Mouse (Mus musculus): ENCODE data around the gene Zg16. TPM values are rescaled to one million over a fixed set of nuclear protein-coding genes. Genes with fewer than 3 reads are reported as not detected.

Gene Zg16
- total RNA-seq, 2 experiments from 2014 or later: not detected

DNA sequence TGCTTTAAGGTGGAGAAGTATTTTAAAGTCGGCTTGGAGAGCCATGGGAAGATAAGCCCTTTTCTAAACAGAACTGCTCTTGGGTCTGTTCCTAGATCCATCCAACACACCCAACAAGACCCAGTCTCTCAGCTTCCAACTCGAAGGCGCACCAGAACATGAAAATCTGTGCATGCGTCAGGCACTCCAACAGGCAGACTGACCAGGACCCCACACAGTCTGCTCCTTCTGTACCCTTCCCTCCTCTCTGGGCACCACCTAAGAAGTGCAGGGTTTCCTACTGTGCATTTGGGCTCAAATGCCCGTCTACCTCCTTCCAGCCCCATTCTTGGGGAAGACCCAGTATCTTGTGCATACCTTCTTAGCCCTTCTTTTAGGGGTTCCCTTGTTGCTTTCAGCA lies 66.6 kb downstream of the Zg16 start:
- no peak for DNase-seq

DNA sequence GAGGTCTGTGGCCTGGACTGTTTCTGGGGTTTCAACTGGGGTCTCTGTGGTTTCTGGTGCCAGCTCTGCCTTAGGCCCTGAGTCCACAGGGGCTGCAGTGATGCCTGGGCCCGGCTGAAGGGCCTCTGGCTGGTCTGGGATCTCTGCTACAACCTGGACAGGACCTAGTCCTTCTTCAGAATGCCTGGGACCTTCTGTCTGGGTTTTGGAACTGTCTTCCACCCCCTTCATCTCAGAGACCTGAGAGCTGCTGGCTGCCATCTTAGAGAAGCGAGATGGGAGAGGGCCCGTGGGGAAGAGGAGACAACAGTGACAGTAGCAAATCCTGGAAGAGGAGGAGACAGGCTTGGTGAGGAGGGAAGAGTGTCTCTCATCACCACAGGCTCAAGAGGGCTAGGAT lies 67.1 kb downstream of the Zg16 start:
- no peak for DNase-seq

DNA sequence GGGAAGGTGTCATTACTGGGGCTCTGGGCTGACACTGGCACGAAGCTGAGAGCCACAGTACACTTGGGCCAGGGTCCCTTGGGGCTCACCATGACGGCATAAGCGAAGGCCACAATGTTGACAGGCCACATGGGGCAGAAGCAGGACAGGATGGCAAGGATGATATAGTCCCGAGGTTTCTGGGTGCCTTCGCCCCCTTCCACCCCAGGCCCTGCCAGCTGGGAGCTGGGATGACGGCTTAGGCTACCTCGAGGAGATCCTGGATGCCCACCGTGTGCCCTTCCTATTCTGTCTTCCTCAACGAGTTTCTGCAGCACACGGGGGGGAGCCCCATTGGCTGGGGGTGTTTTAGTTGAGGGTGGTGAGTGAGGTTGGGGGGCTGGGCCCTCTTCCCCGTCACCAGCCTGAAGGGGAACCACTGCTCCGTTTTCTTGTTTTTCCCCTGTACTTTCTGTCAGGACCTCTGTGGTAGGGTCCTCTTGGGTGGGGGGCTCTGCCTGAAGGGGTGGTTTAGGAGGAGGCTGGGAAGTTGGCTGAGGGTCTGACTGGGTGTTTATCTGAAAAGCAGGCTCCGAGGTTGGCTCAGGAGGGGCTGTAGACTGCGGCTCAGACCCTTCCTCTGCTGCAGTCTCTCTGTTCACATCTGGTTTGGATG lies 67.7 kb downstream of the Zg16 start:
- no peak for DNase-seq

DNA sequence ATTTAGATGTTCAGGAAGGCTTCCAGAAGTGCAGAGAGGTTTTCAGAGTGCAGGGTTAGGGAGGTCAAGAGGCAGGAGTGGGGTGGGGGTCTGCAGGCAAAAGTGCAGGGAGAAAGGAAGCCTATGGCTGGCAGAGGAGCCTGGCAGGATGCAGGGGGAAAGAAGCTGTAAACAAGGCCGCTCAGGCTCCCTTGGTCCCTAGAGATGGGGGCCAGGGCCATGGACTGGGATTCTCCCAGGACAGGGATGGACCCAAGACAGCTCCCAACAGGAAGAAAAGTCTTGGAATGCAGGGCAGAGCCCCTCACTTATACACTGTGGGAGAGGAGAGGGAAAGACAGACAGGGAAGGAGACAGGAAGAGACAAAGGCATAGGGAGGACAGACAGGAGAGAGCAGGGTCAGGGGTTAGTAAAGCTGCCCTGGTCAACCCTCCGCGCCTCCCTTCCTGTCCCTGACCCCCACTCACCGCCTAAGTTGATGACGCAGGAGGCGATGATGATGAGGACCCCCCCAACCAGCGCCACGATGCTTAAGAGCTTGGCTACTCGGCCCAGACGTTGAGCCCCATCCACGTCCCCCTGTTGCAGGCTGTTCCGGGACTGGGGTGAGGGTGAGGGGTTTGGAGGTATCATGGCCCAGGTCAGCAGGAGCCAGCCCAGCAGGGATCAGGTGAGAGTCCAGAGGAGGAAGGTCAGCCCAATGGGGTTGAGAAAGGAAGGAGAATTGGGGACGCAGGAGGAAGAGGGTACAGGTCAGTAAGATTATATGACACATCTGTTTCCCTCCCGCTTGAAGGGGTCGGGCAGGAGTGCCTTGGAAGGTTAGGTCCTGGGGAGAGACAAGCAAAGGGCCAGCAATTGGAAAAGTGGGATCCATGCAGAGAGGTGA lies 68.5 kb downstream of the Zg16 start:
- peak; percentile 14 for DNase-seq

DNA sequence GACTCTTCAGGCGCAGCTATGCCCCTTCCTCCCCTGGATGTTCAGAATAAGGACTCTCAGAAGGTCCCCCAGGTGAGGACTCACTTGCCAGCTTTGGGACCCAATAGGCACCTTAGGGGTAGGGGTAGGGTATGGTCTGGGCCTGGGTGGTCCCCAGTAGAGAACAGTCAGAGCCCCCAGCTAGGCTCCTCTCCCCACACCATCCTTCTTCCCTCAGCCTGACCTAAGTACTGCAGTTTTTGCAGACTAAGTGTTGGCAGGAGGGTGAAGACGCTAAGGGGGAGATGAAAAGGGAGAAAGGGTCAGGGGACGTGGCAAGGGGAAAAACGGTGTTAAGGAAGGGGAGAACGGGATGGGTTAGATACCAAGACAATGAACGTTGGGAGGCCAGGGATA lies 69.2 kb downstream of the Zg16 start:
- DNase-seq: no peak

DNA sequence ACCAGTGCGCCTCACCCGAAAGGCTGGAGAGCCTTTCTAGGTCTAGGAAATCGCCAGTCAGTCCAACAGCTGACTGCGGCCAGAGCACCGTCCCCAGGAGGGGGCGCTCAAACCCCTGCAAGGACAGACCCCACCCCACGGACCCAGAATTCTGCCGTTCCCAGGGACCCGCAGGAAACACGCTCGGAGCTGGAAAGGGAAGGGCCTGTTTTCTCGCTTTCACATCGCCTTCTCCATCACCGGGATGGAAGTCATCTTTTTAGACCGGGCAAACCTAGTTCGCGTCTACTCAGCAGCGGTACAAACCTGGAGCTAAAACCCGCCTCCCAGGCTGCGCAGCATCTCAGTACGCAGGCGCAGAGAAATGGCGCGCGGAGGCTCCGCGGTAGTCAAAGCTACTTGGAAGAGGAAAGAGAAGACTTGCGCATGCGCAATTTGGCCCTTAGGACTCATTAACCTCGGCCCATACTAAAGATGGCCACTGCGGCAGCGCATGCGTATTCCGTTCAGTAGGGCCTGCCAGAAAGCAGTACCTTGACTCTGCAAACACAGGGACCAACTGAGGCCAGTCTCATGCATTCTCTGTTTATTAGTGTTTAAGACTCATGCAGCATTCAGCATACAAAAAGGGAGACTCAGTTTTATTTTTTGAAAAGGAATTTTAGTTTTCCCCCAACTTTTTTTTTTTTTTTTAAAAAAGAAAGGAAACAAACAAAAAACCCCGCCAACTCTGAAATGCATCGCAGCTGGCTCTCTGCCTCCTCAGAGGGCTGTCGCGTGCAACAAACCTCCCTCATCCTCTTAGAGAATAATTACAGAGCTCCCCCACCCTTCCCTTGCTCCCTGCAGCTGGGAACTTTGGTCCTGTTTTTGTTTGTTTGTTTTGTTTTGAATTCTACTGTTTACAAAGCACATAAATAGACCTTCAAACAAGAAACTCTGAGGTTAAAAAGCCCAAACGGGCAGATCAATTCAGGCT lies 69.9 kb downstream of the Zg16 start, which contains the start of gene Pagr1a:
Gene Pagr1a (minus strand): TSS at position 382 of the 979 bp plus-strand sequence.
- peak; percentile 96 for DNase-seq

DNA sequence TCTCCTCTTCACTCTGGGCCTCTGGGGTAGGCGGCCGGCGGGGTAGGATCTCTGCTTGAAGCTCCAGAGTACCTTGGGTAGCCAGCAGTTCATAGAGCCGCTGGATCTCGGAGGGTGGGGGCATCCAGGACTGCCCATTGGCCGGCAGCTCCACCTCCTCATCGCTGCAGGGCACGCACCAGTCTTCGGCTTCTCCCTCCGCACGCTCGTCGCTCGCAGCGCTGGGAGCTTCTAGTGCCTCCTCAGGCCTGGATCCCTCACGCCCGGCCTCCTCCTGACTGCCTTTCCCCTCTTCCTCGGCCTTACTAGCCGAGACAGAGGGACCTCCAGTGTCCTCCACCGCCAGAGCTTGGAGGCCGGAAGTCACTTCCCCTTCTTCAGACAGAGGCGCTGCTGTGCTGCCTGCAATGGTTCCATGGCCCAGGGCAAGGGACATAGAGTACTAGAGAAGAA lies 70.6 kb downstream of the Zg16 start:
- no peak for DNase-seq

DNA sequence TGATC lies 70.8 kb downstream of the Zg16 start, which contains the start of gene Pagr1b:
Gene Pagr1b (minus strand): TSS at position 4 of the 5 bp plus-strand sequence.
- DNase-seq: no peak

DNA sequence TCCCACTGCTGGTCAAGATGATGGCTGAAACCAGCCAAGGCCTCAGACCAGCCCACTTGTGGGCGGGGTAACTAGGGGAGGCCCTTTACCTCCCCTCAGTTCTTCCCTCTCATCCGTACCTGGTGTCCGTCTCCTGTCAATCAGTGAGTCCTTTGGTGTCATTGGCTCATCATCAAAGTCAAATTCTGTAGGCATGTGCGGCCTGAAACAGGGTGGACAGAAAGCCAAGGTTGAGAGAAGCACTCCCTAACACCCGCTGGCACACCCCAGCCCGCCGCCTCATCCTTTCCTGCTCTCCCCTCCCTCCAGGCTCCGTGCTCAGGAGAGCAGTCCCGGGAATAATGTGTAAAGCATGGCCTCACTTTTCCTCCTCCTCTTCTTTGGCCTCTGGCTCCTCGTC lies 71.0 kb downstream of the Zg16 start:
- DNase-seq: no peak

DNA sequence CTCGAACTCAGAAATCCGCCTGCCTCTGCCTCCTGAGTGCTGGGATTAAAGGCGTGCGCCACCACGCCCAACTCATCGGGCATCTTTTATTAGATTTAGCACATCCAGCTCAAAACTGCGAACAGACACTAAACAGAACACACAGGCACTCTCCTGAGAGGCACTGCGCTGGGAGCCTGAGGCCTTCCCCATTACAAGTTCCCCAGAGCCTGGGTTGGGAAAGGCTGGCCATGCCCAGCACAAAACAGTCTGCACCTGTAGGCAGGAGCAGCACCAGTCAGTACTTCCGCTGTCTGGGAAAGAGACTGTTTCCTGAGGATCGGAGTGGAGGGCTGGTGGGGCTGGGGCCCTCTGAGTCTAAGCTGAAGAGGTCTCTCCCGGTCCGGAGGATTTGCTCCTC lies 72.1 kb downstream of the Zg16 start:
- DNase-seq: no peak

DNA sequence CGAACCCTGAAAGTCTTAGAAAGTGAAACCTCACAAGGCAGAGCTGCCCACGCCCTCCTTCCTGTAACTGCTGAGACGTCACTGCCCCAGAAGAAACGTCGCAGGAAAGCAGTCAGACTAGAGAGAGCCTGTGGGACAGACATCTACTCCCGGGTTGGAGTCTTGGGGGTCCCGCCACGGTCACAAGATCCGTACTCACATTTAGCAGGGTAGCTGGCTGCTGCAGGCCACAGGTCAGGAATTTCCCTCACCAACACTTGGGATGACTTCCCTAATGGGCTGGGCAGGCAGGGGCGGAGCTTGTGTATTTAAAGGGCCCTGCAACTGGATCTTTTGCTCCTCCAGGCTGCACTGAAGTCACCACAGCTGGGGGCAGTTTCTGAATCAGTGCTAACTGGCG lies 72.8 kb downstream of the Zg16 start, which contains the start of gene Mvp:
Gene Mvp (minus strand): TSS at position 302 of the 400 bp plus-strand sequence.
- DNase-seq: peak; percentile 58

DNA sequence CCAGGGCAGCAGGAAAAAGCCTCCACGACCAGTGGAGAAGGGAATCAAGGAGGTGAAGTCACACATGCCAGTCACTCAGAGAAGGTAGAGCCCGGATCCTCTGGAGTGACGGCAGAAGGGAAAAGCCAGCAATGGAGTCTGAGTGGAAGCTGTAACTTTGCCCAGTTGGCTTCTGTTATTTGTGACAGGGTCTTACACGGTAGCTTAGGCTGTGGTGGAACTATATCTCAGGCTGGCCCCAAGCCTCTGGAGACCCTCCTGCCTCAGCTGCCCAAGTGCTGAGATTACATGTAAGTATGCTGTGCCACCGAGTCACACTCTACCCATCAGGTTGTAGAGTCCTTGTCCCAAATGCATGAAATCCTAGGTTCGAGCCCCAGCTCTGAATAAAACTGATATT lies 73.7 kb downstream of the Zg16 start:
- DNase-seq: no peak

DNA sequence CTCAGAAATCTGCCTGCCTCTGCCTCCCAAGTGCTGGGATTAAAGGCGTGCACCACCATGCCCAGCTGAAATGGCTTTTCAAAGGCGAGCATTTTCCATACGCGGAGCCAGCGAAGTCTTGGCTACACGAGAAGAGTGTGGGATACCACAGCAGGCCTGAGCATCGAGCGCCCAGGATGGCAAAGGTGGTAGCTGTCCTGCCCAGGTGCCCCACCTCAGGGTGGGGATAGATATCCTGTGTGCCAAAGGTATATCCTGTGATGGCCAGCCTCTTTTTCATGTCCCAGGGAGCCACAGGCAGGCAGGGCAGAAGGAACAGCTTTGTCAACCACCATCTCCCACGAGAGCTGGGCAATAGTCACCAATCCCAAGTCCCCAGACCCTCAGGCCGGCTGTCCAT lies 74.3 kb downstream of the Zg16 start:
- DNase-seq: no peak

DNA sequence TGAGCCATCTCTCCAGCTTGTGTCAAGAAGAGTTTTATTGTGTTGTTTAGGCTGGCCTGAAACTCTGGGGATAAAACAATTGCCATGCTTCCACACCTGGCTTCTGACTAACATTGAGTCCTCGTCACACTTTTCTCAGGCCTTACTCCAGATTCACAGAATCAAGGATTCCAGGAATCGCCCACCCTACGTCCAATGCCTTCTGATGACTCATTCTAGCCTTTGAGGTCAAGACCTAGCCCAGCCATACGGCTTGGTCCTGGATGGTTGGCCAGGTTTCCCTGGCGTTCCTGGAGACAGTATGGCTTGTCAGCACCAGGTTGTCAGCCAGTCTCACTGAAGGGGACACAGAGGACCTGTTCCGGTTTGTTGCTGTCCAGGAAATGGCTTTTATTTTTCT lies 74.8 kb downstream of the Zg16 start:
- DNase-seq: no peak

DNA sequence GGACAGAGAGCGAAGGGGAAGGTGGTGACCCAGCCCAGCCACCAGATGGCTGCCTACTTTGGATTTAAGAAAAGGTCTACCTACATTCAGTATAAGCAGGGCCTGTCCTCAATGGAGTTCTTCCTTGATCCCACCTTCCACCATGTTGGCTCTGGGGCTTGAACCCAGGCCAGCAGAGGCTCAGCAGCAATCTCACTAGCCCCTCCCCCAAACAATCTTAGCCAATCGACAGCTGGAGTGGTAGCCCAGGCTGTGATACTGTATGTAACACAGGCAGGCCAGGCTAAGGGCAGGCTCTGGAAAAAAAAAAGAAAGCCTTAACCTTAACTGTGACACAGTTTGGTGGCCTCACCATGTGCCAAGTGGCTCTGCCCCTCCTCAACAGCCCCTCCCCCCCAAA lies 75.4 kb downstream of the Zg16 start:
- no peak for DNase-seq

DNA sequence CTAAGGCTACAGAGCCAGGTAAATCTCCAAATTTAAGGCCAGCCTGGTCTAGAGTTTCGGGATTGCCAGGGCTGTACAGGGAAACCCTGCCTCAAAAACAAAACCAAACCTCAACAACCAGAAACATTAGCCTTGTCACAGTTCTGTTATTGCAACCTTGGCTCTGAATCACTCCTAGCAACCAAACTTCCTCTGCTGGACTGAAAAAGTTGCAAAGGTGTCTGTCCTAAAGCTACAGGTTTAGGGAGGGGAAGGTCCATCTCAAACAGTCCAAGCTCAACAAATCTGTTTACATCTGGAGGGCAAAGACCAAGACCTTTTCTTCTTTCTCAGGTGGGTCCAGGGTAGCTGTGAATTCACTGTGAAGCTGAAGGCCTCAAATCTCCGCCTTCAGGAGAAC lies 76.1 kb downstream of the Zg16 start:
- DNase-seq: no peak

DNA sequence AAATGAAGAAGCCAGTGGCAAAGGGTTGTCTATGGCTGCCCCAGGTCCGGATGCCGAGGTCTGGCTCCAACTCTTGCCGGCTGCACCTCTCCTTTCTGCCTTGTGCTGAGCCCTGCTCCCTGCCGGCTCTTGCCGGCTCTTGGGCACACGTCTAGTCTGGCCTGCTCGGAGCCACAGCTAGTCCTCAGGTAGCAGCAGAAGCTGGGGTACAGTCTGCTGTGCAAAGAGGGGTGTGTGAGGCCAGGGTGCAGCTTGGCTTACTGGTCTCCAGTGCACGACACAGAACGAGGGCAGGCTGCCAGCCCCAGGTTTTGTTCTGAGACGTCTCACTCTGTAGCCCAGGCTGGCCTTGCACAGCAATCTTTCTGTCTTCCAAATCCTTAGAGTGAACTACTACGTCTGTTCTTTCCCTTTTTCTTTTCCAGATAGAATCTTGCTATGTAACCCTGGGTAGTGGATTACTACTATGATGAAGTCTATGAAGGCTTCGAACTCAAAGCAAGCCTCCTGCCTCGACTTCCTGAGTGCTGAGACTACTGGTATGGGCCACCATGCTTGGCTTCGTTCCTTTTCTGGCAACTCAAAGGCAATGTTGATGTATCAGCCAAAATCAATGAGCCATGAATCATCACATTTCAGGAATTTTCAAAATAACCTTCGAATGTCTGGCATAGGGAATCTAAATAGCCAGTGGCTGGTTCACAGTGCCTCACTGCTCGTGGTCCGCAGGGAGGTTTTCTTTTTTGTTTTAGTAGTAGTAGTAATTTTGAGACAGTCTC lies 77.6 kb downstream of the Zg16 start:
- DNase-seq: no peak

DNA sequence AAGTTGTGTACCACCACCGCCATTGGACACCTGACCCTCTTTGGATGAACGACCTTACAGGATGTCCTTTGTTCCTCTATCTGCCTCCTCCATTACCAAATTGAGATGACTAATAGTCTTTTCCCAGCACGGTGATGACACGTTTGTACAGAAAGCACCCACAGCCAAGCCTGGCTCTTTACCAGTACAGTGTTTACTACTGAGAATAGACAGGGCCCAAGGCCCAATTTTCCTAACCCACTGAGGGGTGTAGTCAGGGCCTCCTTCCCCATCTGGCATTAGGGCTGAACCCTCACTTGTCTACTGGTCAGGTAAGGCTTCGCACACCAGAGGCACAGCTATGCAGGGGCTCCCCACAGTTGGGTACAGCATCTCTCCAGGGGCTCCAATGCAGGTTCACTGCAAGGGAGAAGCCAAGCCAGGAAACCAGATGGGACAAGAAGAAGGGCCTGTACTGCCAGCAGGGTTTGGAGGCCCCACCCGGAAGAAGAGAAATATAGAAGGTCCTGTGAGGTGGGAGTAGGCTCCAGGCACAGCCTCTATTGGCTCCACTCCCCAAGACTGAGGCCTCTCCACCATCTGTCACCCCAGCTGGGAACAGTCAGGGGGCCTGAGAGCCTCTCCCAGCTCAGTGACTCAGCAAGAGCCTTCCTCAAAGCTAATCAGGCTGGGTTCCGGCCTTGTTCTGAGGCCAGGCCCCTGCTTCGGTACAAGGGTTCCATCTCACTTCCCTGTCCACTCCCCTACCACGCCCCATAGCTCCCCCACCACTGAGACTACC lies 78.7 kb downstream of the Zg16 start:
- DNase-seq: peak; percentile 42

DNA sequence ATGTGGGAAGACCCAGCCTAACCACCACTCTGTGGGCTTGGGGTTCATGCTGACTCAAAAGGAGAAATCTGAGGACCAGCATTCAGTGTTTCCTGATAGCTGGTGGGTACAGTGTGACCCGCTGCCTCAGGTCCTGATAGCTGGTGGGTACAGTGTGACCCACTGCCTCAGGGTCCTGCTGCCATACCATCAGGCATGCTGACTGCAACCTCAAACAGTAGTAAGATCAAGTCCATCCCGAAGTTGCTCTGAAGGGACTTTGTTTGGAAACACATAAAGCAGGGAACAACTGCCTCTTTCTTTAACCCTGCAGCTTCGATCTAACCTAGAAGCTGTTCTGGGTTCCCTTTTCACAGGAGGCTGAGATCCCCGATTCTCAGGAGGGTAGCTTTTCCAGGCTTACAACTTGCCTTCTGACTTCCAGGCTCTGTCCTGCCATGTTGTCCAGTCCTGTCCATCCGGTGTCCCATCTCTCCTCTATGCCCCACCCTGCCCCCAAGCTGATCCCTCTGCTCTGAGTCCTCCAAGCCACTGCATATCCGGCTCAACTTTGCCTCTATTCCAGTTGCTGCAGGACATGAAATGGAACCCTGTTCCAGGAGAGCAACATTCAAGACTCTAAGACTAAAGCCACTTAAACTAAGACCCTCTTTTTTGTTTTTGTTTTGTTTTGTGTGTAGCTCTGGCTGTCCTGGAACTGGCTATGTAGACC lies 79.7 kb downstream of the Zg16 start:
- DNase-seq: no peak

DNA sequence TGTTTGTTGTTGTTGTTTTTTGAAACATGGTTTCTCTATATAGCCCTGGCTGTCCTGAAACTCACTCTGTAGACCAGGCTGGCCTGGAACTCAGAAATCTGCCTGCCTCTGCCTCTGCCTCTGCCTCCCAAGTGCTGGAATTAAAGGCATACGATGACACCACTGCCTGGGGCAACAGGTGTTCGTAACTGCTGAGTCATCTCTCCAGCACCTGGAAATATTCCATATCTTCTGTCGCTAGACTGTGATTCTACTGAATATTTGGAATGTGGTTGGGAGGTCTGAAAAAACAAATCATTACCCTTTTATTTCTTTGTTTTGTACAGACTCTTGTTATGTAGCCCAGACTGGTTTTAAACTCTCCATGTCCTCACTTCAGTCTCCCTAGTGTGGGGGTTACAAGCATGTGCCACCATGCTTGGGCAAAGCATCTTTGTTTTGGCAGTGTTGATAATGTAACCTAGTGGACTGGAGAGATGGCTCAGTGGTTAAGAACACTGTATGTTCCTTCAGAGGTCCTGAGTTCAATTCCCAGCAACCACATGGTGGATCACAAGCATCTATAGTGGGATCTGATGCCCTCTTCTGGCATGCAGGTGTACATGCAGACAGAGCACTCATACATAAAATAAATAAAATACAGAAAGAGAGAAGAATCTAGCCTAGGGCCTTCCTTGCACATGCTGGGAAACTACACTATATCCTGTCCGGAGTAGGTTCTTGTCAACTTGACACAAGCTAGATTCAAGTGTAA lies 82.8 kb downstream of the Zg16 start:
- DNase-seq: no peak
